Mouse (Mus musculus) brain, embryonic 18.5 days (tissue): ENCODE measurements at regions not wholly inside any gene's neighbourhood (a gene's known extent, or its start where the extent isn't known, plus 50 kb on each side); places are given as distances from the start of the nearest gene placed in this dataset.
A peak's percentile ranks its signal among the peaks of the same experiment; 100 is the strongest.

ENCODE experiments used
- DNase-seq: peaks from one replicate; pipeline ENCODE4 v3.0.0-alpha.2; 2012; ENCODE audit warnings: low read depth, low spot score

DNA sequence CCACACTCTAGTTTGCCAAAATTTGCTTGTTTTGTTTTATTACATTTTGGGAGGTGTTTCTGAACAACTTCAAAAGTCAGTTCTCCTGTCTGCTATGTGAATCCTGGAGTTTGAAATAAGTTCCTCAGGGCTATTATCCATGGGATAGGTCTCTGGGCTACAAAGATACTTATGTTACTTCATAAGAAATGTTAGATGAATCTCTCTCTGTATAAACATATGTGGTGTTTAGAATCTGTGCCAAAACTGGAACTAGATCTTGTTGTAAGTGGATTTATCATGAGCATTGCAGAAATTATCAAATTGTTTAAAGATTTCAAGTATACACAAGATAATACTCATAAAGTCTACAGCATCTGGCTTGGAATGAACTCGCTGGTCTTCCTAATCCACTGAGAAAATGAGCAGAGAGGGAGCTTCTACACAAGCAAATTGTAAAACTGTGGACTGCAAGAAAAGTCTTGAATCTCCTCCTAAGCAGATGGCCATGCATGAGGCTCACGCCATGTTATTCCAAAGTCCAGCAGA is 355.2 kb upstream of the Robo1 start:
- DNase-seq = no peak

DNA sequence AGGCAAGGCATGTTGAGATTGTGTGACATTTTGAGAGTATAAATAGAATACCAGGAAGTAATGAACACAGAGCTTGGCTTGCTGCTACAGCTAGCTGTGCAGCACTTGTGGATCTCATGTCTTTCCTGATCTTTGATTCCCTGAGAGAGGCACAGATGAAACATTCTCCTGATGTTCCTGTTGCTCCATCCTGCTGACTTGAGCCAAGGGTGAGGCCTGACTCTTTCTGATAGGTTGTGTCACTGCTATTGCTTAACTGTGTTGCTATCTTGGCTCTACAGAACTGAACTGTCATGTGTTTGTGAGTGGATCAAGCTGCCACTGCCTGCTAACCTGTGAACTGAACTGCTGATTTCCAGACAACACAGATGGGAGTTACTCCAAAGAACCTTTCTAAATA is 344.5 kb upstream of the Robo1 start:
- no peak for DNase-seq

DNA sequence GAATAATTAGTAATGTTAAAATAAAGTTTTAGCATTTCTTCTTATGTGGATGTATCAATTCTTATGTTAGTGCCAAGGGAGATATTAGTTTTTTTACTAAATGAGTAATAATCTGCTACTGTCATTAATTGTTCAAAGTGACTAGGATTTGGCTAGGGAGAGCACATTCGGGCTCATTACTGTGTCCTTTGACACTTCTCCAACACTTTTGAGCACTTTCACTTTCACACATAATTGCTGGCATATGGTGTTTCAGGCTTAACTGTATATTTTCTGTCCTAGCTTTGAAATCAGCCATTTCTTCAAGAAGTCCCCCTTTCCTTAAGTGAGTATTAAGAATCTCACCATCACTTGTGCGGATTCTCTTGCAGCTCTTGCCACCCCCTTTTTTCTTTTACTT is 334.3 kb upstream of the Robo1 start:
- DNase-seq = no peak

DNA sequence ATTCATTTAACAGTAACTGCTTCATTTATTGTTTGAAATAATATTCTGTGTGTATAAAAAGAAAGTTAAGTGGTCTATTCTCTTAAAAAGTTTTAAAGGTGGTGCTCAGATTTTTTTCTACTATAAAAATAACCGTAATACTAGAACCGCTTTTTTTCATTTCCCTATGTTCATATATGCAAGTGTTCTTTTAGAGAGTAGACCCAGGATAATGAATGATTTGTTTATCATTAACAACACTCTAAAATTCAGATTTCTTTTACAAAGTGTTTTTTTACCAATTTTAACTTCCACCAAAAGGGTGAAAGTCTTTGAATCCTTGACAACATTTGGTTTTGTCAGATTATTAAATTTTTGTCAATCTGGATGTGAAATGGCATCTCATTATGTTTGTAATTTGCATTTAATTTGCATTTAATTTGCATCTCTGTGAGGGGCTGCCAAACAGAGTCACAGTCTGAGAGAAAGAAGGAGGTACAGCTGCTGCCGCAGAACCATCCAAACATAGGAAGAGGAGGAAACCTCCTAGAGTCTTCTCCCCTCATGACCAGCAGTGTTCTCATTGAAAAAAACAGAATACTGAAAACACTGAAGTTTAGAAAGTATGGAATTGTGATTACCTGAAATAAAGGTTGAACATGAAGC is 310.4 kb upstream of the Robo1 start:
- DNase-seq = peak; percentile 67

DNA sequence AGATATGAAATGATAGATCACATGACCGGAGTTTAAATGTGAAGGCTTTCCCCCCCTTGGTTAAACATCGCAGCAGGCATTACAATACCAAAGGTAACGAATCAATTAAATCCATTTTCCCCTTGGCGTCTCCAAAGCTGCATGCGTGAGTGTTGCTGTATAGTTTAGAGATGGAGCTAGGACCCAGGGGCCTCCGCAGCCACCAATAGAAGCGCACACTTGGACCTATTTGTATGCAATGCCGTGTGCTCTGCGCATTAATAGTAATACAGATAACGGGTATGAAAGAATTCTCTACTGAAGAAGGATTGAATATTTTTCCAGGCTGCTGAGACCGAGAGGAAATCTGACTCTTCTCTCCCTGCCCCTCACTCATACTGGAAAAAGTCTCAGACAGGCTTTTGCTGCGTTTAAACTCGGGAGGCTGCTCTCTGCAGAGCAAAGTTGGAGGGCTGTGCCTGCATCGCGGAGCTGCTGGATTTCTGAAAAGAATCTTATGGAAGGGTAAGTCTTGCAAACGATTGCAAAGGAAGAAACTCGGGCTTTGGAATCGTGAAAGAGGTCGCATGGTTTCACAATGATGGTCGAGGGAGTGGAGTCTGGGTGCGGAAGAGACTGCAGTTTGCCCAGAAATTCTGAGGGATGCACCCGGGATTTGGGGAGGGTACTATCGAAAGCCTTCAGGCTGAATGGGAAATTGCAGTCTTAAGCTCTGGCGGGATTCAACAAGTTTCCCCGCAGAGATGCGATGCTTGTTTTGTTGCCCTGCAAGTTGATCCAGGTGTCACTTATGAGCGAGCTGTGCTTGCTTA is 280.5 kb upstream of the Robo1 start:
- no peak for DNase-seq

DNA sequence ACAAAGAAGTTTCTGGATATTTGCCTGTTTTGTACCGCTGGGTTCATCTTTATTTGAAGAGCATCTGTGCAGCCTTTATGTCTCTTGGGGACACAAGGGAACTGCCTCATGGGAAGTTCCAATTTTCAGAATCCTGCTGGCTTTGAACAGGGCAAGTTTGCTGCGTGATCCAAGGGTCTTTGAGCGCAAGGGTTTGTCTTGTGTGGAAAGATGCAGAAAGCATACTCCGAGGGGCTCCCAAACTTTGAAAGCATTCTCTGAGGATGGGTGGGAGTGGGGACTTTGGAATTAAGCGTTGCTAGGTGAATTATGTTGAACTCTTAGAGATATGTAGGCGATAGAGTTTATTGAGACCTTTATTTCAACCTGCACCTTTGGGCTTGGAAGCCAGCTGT is 279.9 kb upstream of the Robo1 start:
- no peak for DNase-seq

DNA sequence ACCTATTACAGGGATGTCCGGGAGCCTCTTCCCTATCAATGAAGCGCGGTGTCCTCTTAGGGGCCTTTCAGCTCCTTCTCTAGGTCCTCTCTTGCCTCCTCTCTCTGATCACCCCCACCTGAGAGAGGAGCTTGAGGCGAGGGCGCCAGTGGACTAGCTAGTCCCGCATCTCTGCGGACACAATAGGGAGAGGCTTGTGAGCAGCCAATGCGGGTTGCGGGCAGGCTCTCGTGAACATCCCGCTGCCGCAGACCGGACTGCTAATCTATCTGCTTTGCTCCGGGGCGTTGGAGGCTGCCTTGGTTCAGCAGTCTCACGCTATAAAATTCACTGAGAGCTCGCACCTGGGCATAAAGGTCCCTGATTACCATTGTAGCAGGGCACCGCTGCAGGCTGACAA is 279.3 kb upstream of the Robo1 start:
- no peak for DNase-seq

DNA sequence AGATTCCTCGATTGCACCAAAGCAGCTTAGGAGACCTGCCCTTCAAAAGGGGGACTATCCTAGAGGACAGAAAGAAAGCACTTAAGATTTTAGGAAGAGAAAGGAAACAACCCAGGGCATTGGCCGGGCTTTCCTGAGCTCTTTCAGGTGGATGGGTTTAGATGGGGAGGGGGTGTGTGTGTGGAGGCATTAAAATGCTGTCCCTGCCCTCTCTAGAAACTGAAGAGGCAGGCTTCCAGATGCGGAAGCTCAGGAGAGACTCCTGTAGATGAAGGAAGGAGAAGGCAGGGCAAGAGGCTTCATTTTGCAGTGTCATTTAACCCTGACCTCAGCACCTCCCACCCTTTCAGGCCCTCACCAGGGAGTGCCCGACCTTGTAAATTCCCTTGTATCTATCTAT is 278.8 kb upstream of the Robo1 start:
- DNase-seq = no peak

DNA sequence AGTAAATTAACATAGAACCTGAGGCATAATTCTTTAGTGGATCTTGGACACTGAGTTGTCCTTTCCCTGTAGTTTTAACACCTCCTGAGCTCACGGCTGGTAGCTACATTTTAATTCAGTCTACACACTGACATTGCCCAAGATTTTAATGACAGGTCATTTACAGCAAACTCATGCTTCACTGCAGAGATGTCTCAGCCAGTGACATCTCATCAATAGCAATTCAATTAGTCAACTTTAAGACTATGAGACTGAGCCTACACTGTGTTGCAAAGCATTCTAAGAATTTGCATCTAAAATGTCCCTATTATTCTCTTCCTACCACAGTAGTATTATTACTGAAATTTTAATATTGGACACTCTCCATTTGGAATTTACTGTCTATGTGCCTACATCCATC is 239.9 kb upstream of the Robo1 start:
- no peak for DNase-seq

DNA sequence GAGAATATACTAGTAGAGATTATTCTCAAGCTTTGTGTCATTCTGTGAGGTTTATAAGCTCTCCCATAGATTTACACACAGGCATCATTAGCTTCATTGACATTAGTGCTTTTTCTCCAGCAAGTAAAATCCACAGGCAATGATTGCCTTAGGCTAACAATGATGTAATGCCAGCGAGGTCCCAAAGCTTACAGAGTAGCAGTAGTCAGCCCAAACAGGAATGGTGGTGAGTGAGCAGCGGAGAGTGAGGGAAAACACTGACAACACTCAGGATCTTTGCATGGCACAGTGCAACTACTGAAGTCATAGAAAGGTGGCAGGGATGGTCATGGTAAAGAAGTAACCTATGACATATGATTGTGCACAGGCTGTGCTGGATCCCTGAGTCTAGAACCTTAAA is 238.5 kb upstream of the Robo1 start:
- no peak for DNase-seq

DNA sequence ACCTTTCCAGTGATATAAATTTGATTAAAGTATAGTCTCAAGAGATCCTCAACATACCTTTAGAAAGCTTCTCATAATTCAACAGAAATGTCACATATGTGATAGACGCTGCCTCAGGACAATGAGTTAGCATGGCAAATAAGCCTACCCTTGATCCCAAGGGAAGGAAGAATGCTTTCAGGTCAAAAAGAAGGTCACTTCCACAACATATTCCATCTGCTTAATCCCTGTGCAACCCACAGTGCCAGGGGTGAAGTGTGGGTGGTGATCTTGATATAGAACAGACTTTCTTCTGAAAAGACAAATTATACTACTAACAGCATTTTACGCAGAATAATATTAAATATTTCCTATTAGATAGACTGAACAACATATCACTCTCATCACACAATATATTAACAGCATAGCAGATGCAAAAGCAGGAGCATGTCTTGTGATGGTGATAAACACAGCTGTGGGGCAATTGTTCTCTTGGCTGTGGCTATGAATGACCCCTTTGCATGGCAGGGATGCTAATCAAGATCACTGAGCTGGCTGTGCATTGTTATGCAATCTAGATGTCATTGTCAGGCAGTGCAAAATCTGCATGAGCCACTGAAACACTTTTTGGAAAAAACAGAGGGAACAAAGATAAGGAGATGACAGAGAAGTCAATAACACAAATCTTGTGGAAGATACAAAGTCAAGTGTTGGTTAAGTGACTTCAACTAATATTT is 236.2 kb upstream of the Robo1 start:
- DNase-seq = no peak

DNA sequence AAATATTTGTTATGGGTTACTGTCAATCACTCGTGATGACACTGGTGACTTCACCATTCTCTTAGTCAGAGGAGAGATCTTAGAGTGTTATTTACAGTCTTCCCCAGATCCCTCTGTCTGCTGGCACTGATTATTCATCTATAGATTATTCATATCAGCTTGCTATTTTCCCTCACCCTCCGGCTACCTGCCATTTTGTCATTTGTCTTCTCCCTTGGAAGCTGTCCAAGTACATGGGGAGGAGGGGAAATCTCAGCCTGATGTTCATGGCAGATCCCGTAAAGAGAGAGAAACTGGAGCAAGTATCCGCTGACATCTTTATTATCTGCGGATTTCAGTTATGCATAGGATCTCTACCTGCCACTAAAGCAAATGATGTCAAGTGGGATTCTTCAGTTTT is 222.9 kb upstream of the Robo1 start:
- DNase-seq = no peak

DNA sequence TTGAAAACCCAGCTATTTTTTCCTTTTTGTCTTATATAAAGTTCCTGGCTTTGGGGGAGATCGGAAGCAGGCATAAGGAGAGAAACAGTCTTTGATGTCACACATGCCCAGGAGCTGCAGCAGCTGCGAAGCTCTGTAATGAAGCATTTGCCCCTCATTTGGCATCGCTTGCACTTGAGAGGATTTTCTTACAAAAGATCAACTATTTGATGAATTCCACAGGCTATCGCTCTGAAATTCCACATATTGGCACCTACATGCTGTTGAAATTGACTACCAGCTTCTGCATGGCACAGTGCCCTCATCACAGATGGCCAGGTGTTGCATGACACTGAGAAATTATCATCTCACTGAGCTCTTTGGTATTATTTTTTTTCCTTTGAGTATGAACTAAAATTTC is 220.1 kb upstream of the Robo1 start:
- no peak for DNase-seq

DNA sequence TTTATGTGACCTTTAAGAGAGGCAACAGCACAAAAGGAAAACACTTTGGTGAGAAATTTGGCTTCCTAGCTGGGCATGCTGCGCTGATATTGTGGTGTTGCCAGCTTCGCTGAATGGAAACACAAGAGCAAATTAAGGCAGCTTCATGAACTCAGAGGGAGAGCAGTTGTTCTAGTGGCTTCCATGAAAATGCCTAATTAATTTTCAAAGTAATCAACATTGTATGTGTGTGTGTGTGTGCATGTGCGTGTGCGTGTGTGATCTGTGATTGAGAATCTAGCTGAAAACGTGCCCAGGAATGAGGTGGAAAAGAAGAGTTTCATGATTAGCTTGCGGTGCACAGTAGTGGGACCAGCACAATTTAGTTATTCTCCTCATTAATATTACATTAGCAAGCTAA is 219.2 kb upstream of the Robo1 start:
- no peak for DNase-seq
